ENCODE assay signal across 8 mouse cellular contexts in the genomic region with DNA sequence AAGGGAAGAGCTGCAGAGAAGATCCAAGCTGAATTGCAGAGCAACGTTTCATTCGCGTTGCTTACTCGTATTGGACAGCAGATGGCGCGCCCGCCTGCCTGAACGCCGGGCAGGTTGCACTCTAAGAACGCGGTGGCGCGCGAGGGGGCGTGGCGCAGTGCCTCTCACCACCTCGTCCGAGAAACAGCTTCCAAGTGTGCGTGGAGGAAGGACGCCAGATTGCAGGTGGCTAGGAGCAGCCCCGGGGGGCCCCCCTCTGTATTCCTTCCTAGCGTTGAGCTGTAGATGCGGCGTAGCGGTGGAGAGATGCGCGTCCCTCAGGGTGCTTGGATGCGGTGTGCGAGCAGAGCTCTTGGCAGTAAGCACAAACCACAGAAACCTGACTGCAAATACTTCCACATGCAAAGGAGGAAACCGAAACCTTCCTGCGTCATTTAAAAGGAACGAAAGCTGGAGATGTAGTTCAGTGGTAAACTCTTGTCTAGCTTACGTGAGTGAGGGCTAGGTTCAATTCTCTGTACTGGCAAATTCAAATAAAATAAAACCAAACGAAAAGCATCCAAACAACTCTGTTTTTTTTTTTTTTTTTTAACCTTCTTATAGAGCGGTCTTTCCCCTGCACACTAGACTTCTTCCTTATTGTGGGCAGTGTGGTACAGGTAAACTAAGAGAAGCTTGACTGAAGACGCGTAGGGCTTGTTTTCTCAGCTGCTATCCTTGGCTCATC. TPM values are rescaled to one million over a fixed set of nuclear protein-coding genes. Genes with fewer than 3 reads are reported as not detected.
A peak's percentile ranks its signal among the peaks of the same experiment; 100 is the strongest.
DNase-seq lines count a peak whose midpoint lies in the region; ATAC-seq and TF ChIP-seq lines count a peak whose summit lies in the region.

No protein-coding gene starts in this region.

- WGBS in forebrain, embryonic 10.5 days, result 7% methylated on average over 37 of the region's 37 CpGs
- 6% methylated on average over 37 of the region's 37 CpGs for WGBS in heart, embryonic 15.5 days
- 3% methylated on average over 37 of the region's 37 CpGs for WGBS in liver, embryonic 13.5 days (ENCODE audit: insufficient replicate concordance)
- WGBS in stomach, embryonic 16.5 days, result 5% methylated on average over 37 of the region's 37 CpGs

- ATAC-seq in heart, embryonic 15.5 days (replicated peaks; ENCODE audit: insufficient number of reproducible peaks, insufficient read depth, low FRiP score, low read depth), result peak; percentile 55
- 0 out of 2 replicates have a peak, but pooled peaks have one; percentile 39 for ATAC-seq in liver, embryonic 13.5 days (ENCODE audit: low read depth)
- peak; percentile 74 for ATAC-seq in stomach, embryonic 16.5 days (ENCODE audit: insufficient read depth, low FRiP score)

- H3K4me3 ChIP-seq in CH12.LX (replicated peaks in 1 of 3; ENCODE audit: low read depth in 2 of 3, low read length in 2 of 3, poor library complexity in 1 of 3), result peak overlapping the region; percentile 8 to 50 (median 32)
- H3K4me3 ChIP-seq in forebrain, embryonic 10.5 days, result peak overlapping the region; percentile 59
- peak overlapping the region; percentile 65 for H3K4me3 ChIP-seq in heart, embryonic 15.5 days
- H3K4me3 ChIP-seq in liver, embryonic 13.5 days (replicated peaks), result peak overlapping the region; percentile 52
- H3K4me3 ChIP-seq in stomach, embryonic 16.5 days (replicated peaks; ENCODE audit: low read length), result peak overlapping the region; percentile 58

- peak overlapping the region; percentile 91 for H3K4me2 ChIP-seq in CH12.LX (ENCODE audit: insufficient read depth, low read depth, poor library complexity, severe bottlenecking)
- peak overlapping the region; percentile 89 for H3K4me2 ChIP-seq in heart, embryonic 15.5 days
- H3K4me2 ChIP-seq in liver, embryonic 13.5 days, result peak overlapping the region; percentile 63
- peak overlapping the region; percentile 66 for H3K4me2 ChIP-seq in stomach, embryonic 16.5 days (ENCODE audit: low read depth, low read length)

- peak; percentile 82 for TF ChIP-seq RAD21 in CH12.LX (IDR thresholded peaks at IDR 0.05; ENCODE audit: low read depth, low read length)

- H3K4me1 ChIP-seq in CH12.LX (ENCODE audit: control insufficient read depth in 1 of 2, insufficient read depth in 2 of 2), result peaks cover 0 to 13% of the 10 kb centered on the region in 2 experiments; a peak in 2 of 4 replicates
- H3K4me1 ChIP-seq in forebrain, embryonic 10.5 days, result no peaks in the 10 kb centered on the region
- H3K4me1 ChIP-seq in heart, embryonic 15.5 days (replicated peaks), result peaks cover 3% of the 10 kb centered on the region
- no peaks in the 10 kb centered on the region for H3K4me1 ChIP-seq in liver, embryonic 13.5 days (replicated peaks)
- H3K4me1 ChIP-seq in stomach, embryonic 16.5 days (ENCODE audit: control insufficient read depth, insufficient read depth, low read length), result no peaks in the 10 kb centered on the region

- TF ChIP-seq POLR2A in CH12.LX (IDR thresholded peaks at IDR 0.05; ENCODE audit: low read depth, low read length), result no peak

- TF ChIP-seq EP300 in CH12.LX (IDR thresholded peaks at IDR 0.05; ENCODE audit: low read length), result peak; percentile 32

- H3K79me2 ChIP-seq in CH12.LX (replicated peaks; ENCODE audit: control insufficient read depth, extremely low read depth, insufficient read depth, poor library complexity, severe bottlenecking), result no peaks in the 10 kb centered on the region

- H3K27ac ChIP-seq in CH12.LX (ENCODE audit: insufficient read depth, low read depth), result no peak overlapping the region
- H3K27ac ChIP-seq in forebrain, embryonic 10.5 days, result no peak overlapping the region
- H3K27ac ChIP-seq in heart, embryonic 15.5 days, result no peak overlapping the region
- H3K27ac ChIP-seq in liver, embryonic 13.5 days, result no peak overlapping the region
- no peak overlapping the region for H3K27ac ChIP-seq in stomach, embryonic 16.5 days (ENCODE audit: low read length)

- no peaks in the 10 kb centered on the region for H3K36me3 ChIP-seq in CH12.LX (replicated peaks in 1 of 2; ENCODE audit: control insufficient read depth in 1 of 2, insufficient read depth in 1 of 2, low read length in 1 of 2)
- H3K36me3 ChIP-seq in forebrain, embryonic 10.5 days (replicated peaks), result no peaks in the 10 kb centered on the region
- H3K36me3 ChIP-seq in heart, embryonic 15.5 days, result no peaks in the 10 kb centered on the region
- no peaks in the 10 kb centered on the region for H3K36me3 ChIP-seq in liver, embryonic 13.5 days
- H3K36me3 ChIP-seq in stomach, embryonic 16.5 days (ENCODE audit: control insufficient read depth, insufficient read depth, low read length), result no peaks in the 10 kb centered on the region

- peaks cover 32% of the 10 kb centered on the region for H3K27me3 ChIP-seq in CH12.LX (replicated peaks)
- H3K27me3 ChIP-seq in forebrain, embryonic 10.5 days (ENCODE audit: poor library complexity, severe bottlenecking), result peaks cover 38% of the 10 kb centered on the region
- H3K27me3 ChIP-seq in heart, embryonic 15.5 days, result no peaks in the 10 kb centered on the region
- H3K27me3 ChIP-seq in liver, embryonic 13.5 days, result peaks cover 20% of the 10 kb centered on the region
- H3K27me3 ChIP-seq in stomach, embryonic 16.5 days (ENCODE audit: control insufficient read depth, insufficient read depth, low read length), result 0 out of 2 replicates have a peak, but pooled peaks cover 5% of the 10 kb centered on the region

- in situ Hi-C loops in CH12.LX (cut with MboI; ENCODE audit: low pct_ligation_motif_present, low pct_unique_long_range_greater_than_20kb, low sequenced_read_pairs), result loop anchor here (25.0 kb wide), 1 partner anchor 795 kb away; no protein-coding TSS in a partner anchor

- H3K9me3 ChIP-seq in CH12.LX (replicated peaks; ENCODE audit: low read length), result no peaks in the 10 kb centered on the region
- no peaks in the 10 kb centered on the region for H3K9me3 ChIP-seq in forebrain, embryonic 10.5 days
- no peaks in the 10 kb centered on the region for H3K9me3 ChIP-seq in heart, embryonic 15.5 days (replicated peaks)
- no peaks in the 10 kb centered on the region for H3K9me3 ChIP-seq in liver, embryonic 13.5 days (replicated peaks)
- no peaks in the 10 kb centered on the region for H3K9me3 ChIP-seq in stomach, embryonic 16.5 days (replicated peaks; ENCODE audit: control insufficient read depth, low read length)

- H3K9ac ChIP-seq in CH12.LX (ENCODE audit: insufficient read depth, low read depth), result no peak overlapping the region
- no peak overlapping the region; the same call in 1 of the 2 replicates for H3K9ac ChIP-seq in heart, embryonic 15.5 days
- H3K9ac ChIP-seq in liver, embryonic 13.5 days, result no peak overlapping the region
- peak overlapping the region; percentile 58 for H3K9ac ChIP-seq in stomach, embryonic 16.5 days (ENCODE audit: low read length)

- dilution Hi-C loops in CH12.LX (cut with MboI; ENCODE audit: extremely low pct_ligation_motif_present, extremely low pct_unique_long_range_greater_than_20kb, low sequenced_read_pairs), result no loop called here

- peak; percentile 90 for DNase-seq in CH12.LX (ENCODE audit: extremely low read depth)
- DNase-seq in c-Kit-positive CD71-negative TER-119-negative erythroid progenitor cells, embryonic 14.5 days (ENCODE audit: low read depth), result peak; percentile 50
- peak; percentile 82 for DNase-seq in forebrain, embryonic 10.5 days (ENCODE audit: extremely low spot score, low spot score)
- DNase-seq in kidney, postnatal 25 days, result peak; percentile 84 to 87
- peak; percentile 55 for DNase-seq in liver, embryonic 13.5 days
- peak; percentile 81 for DNase-seq in neural tube, embryonic 10.5 days (ENCODE audit: extremely low spot score, low spot score)

- peak; percentile 20 to 91; a peak in 2 of 4 replicates for TF ChIP-seq CTCF in CH12.LX (conservative IDR thresholded peaks at IDR 0.05 in 1 of 2, IDR thresholded peaks at IDR 0.05 in 1 of 2; ENCODE audit: low read depth in 2 of 2, low read length in 2 of 2)

TF ChIP-seq in CH12.LX, 34 proteins besides CTCF, POLR2A, EP300 and RAD21 (continues in another document):
- TF ChIP-seq TBP (conservative IDR thresholded peaks at IDR 0.05; ENCODE audit: low read depth, low read length) (no peak), MYC (IDR thresholded peaks at IDR 0.05; ENCODE audit: low read depth, low read length) (no peak), CHD1 (IDR thresholded peaks at IDR 0.05; ENCODE audit: low read depth, low read length) (no peak), NELFE (IDR thresholded peaks at IDR 0.05; ENCODE audit: low read depth, low read length) (no peak), KAT2A (IDR thresholded peaks at IDR 0.05; ENCODE audit: insufficient replicate concordance, low read length) (no peak), SMC3 (IDR thresholded peaks at IDR 0.05; ENCODE audit: low read depth, low read length) (peak; percentile 83), MXI1 (IDR thresholded peaks at IDR 0.05; ENCODE audit: low read depth, low read length) (peak; percentile 70; the same call in 1 of the 2 replicates), BHLHE40 (IDR thresholded peaks at IDR 0.05; ENCODE audit: low read depth, low read length) (peak; percentile 86), PAX5 (IDR thresholded peaks at IDR 0.05; ENCODE audit: low read length) (no peak), SIN3A (IDR thresholded peaks at IDR 0.05; ENCODE audit: low read length) (peak; percentile 67; the same call in 1 of the 2 replicates), NRF1 (IDR thresholded peaks at IDR 0.05; ENCODE audit: low read depth, low read length) (0 out of 2 replicates have a peak, but pooled peaks have one; percentile 29), ZKSCAN1 (IDR thresholded peaks at IDR 0.05; ENCODE audit: borderline replicate concordance, low read depth, low read length) (no peak), CHD2 (IDR thresholded peaks at IDR 0.05; ENCODE audit: low read length) (no peak), MEF2A (IDR thresholded peaks at IDR 0.05; ENCODE audit: borderline replicate concordance, low read depth, low read length) (peak; percentile 30; the same call in 1 of the 2 replicates), IRF4 (IDR thresholded peaks at IDR 0.05; ENCODE audit: low read depth, low read length) (peak; percentile 76), ZC3H11A (IDR thresholded peaks at IDR 0.05; ENCODE audit: low read depth, low read length) (peak; percentile 18; the same call in 1 of the 2 replicates), ZNF384 (IDR thresholded peaks at IDR 0.05; ENCODE audit: low read depth, low read length) (peak; percentile 63), POLR2AphosphoS2 (IDR thresholded peaks at IDR 0.05; ENCODE audit: low read depth, low read length) (no peak), ZMIZ1 (IDR thresholded peaks at IDR 0.05; ENCODE audit: low read depth, low read length) (no peak)

RNA-seq across cellular contexts. Expression of gene Ttc1, which starts 19.3 kb away (rescaled TPM):
- total RNA-seq in CH12.LX (2012; rRNA removed) (74.8 and 93.4 TPM in 2 replicates), CH12.LX (2014; rRNA removed) (138 and 159 TPM in 2 replicates)
- polyA plus RNA-seq in CH12.LX (2012; ENCODE audit: insufficient read length, low read depth), result 100 and 114 TPM in 2 replicates
- polyA plus RNA-seq in forebrain, embryonic 10.5 days (2016; fragmentation: Nextera tagmentation; extraction: Ambion mirVana), result 78.3 and 80.9 TPM in 2 replicates
- polyA plus RNA-seq in heart, embryonic 15.5 days (2015; fragmentation: Nextera tagmentation; extraction: Ambion mirVana), result 47.3 and 54.9 TPM in 2 replicates
- 47.7 and 55.2 TPM in 2 replicates for polyA plus RNA-seq in liver, embryonic 13.5 days (2015; fragmentation: Nextera tagmentation; extraction: Ambion mirVana)
- polyA plus RNA-seq in stomach, embryonic 16.5 days (2015; fragmentation: Nextera tagmentation; extraction: Ambion mirVana), result 58.8 and 60.7 TPM in 2 replicates
